Mouse (Mus musculus) adrenal gland, postnatal 0 days (tissue): Measurements from ENCODE around the gene Anks1. TPM values are rescaled to one million over a fixed set of nuclear protein-coding genes. Genes with fewer than 3 reads are reported as not detected.

ENCODE experiments used
- polyA plus RNA-seq: library from polyadenylated mRNA; unstranded; fragments of >200 nt; fragmentation: Nextera tagmentation; extraction: Ambion mirVana; gene quantifications from 2 replicates; pipeline ENCODE4 v1.2.1, GENCODE M21; 2015

The Anks1 gene
- 11.0 and 19.3 TPM in 2 replicates for polyA plus RNA-seq

DNA sequence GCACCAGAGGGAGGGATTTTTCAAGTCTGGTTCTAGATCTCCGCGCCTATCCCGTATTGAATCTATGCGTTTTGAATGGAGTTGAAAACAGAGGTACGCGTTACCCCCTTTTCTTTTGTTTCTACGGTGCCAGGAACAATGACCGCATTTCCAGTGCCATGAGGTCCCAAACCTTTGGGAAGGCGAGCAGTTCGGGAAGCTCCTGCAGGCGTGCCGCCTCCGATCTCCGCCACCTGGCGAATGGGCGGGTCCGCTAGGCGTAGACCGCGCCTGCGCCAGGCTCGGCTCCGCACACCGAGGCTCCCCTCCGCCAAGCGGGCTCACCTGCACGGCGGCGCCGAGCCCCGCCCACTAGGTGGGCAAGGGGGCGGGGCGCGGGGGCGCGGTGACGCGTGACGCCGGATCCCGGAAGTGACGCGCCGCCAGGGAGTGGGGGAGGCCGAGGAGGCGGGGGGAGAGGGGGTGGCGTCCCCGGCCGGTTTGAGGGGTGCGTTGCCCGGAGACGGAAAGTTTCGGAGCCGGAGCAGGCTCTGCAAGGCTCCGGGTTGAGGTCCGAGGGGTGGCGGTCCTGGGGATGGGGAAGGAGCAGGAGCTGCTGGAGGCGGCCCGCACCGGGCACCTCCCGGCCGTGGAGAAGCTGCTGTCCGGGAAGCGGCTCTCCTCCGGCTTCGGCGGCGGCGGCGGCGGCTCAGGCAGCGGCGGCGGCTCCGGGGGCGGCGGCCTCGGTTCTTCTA is at the start of gene Anks1:
Gene Anks1, plus strand, starts transcription at position 419 of the 734 bp plus-strand sequence.

DNA sequence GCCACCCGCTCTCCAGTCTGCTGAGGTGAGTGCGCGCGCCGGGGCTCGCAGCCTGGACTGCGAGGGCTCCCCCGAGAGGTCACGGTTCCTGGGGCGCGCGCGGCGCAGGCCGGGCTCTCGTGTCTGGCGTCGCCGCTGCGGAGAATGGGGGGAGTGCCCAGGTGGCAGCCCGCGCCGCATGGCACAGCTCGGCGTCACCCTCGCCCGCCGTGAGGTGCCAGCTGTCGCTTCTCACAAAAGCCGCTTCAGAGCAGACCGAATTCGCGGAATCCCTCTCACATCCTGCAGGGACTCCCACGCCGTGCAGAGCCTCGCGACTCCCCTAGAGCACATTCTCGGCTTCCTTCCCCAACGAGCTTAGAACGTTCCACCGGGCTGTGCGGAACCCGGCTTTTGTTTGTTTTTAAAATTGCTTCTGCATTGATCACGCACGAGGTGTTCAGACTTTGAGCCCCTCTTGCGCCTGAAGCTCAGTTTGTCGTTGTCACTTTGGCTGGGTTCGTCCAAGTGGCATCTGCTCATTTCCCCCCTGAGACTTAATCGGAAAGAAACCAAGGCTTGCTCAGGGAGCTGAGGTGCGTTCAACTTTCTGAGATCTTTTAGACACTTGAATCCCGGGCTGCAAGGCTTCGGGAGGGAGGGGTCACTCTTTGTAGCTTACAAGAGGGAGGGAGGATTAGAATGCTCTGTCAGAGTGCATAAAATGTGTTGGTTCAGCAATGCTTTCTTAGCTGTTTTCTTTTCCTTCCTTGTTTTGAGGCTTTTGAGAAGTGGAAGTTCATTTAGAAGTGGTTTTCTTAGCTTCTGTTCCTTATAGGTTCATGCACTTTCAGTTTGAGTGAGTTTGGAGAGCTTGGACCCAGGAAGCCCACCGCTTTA is 755 bp downstream of the Anks1 start, which contains the start of gene Taf11:
Gene Taf11, minus strand, starts transcription at position 223 of the 879 bp plus-strand sequence.

DNA sequence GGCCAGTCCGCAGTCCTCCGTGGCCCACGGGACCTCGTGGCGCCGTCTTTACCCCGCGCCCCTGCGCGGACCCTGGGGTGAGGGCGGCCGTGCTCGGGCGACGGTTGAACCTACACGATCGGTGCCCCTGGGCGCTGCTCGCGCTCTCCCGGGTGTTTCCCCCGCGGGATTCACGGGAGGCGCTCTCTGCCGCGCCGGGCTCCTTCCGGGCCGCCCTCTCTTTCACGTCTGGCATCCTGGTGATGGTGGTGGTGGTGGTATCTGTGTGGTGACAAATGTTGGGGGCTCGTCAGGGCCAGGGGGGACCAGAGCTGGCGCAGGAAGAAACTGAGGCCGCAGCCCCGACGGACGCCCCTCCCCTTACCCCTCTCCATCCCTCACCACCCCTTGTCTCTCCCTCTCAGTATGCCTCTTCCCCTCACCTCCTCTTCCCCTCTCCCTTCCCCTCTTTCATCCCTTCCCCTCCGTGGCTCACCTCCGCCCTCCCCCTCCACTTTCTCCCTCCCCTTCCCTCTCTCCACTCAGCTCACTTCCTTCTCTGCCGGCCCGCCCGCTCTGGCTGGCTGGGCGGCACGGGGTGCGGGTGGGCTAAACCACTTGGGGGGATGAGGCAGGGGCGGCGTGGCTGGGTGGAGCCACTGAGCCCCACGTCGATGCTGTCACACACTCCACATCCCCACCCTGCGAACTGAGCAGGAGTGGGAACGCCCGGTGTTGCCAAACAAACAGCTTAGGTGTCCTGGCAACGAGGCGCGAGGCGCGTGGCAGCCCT is 171.1 kb downstream of the Anks1 start, which contains the start of gene Tcp11:
Gene Tcp11, minus strand, starts transcription at position 595 of the 772 bp plus-strand sequence.

Other genes with a start within 250 kb of the Anks1 start
- gene Spdef, start 180.4 kb upstream of the Anks1 start, polyA plus RNA-seq, result 0.25 and 0.27 TPM in 2 replicates
- gene D17Wsu92e, start 88.7 kb upstream of the Anks1 start, polyA plus RNA-seq, result 13.6 and 21.4 TPM in 2 replicates
- 206 and 224 TPM in 2 replicates for gene Snrpc, start 71.2 kb upstream of the Anks1 start, polyA plus RNA-seq
- gene Uhrf1bp1, start 52.9 kb upstream of the Anks1 start, polyA plus RNA-seq, result 2.0 and 2.4 TPM in 2 replicates
- 55.7 and 65.6 TPM in 2 replicates for gene Taf11, start 538 bp downstream of the Anks1 start, polyA plus RNA-seq
- 1.3 and 1.5 TPM in 2 replicates for gene Tcp11, start 171.3 kb downstream of the Anks1 start, polyA plus RNA-seq
- gene Scube3, start 232.8 kb downstream of the Anks1 start, polyA plus RNA-seq, result 2.3 and 6.1 TPM in 2 replicates